Mouse (Mus musculus): Measurements from ENCODE around the gene Olfr1301.

The Olfr1301 gene

GRCm38 (mm10) chr2:111750706-111751105 lies at the start of gene Olfr1301:
TSS of gene Olfr1301 (plus strand) at chr2:111751006.
- no peak for DNase-seq (ENCODE audit: low read depth, low spot score)

- DNase-seq (ENCODE audit: low read depth, low spot score) = no peak
These were observed 24.1 kb upstream of the Olfr1301 start for GRCm38 (mm10) chr2:111726739-111727138.

GRCm38 (mm10) chr2:111777129-111777528 lies 26.3 kb downstream of the Olfr1301 start, which contains the start of gene Olfr1302:
TSS of gene Olfr1302 (plus strand) at chr2:111777429.
- no peak for DNase-seq (ENCODE audit: low read depth, low spot score)

Measured in R1 (cell line).